Mouse (Mus musculus) heart, adult 2 months (tissue): ENCODE measurements around the gene Dmrt1. TPM values are rescaled to one million over a fixed set of nuclear protein-coding genes. Genes with fewer than 3 reads are reported as not detected.

Experiments used
- DNase-seq, 2 experiments: peaks; one replicate each; pipeline ENCODE4 v3.0.0; 2021
- H3K27ac ChIP-seq: fragments of 200-600 bp; 2 replicates; pipeline ENCODE4 v1.8.1; 2022
- H3K27me3 ChIP-seq: fragments of 200-500 bp; 2 replicates; pipeline ENCODE4 v1.6.1; 2012; ENCODE audit warnings: mild to moderate bottlenecking, low read length, inconsistent platforms, mixed read lengths; ENCODE audit not compliant: control insufficient read depth, insufficient read depth
- H3K36me3 ChIP-seq: fragments of 200-500 bp; 2 replicates; pipeline ENCODE4 v1.6.1; 2012; ENCODE audit warnings: low read length, inconsistent platforms; ENCODE audit not compliant: control insufficient read depth, insufficient read depth
- H3K4me1 ChIP-seq: fragments of 200-500 bp; 2 replicates; pipeline ENCODE4 v1.6.1; 2011; ENCODE audit warnings: low read length; ENCODE audit not compliant: control insufficient read depth, insufficient read depth
- H3K4me3 ChIP-seq: fragments of 200-600 bp; 2 replicates; pipeline ENCODE4 v1.8.1; 2022
- H3K79me2 ChIP-seq: fragments of 200-500 bp; replicated peaks from 2 replicates; pipeline ENCODE4 v1.6.1; 2012; ENCODE audit warnings: mild to moderate bottlenecking, inconsistent platforms, low read length, moderate library complexity, mixed read lengths; ENCODE audit not compliant: control insufficient read depth, insufficient read depth
- H3K9ac ChIP-seq: fragments of 200-500 bp; 2 replicates; pipeline ENCODE4 v1.6.1; 2012; ENCODE audit warnings: low read depth, mild to moderate bottlenecking, control low read depth, inconsistent platforms, low read length, mixed read lengths
- CTCF ChIP-seq: fragments of 200-600 bp; IDR thresholded peaks from 2 replicates; pipeline ENCODE4 v1.8.1; 2022; ENCODE audit warnings: antibody characterized with exemption, mild to moderate bottlenecking, moderate library complexity
- EP300 ChIP-seq: fragments of 200-500 bp; IDR thresholded peaks from 2 replicates; pipeline ENCODE4 v1.6.1; 2011; ENCODE audit warnings: low read depth, low read length, control low read depth; ENCODE audit not compliant: insufficient read depth
- POLR2A ChIP-seq: fragments of 200-500 bp; IDR thresholded peaks from 2 replicates; pipeline ENCODE4 v1.6.1; 2011; ENCODE audit warnings: mild to moderate bottlenecking, low read depth, low read length, control low read depth; ENCODE audit not compliant: insufficient read depth
- WGBS: fragments of 180-500 bp; shearing (Covaris S2); methylation state at CpG from one replicate; pipeline ENCODE4 v1.1.7; 2018; 5-methylcytosine and 5-hydroxymethylcytosine counted together
- intact Hi-C: fragments of 180-260 bp; cut with DNase I; formaldehyde crosslinking; loops from one replicate; pipeline ENCODE4 v1.15.1; 2025
- polyA plus RNA-seq: library from polyadenylated mRNA; depleted of rRNA; stranded (reverse); fragments of >200 nt; gene quantifications from 2 replicates; pipeline ENCODE4 v1.2.3, GENCODE M21; 2012
- total RNA-seq, 2 experiments: library from RNA; stranded (reverse); gene quantifications; 2 replicates each; pipeline ENCODE4 v1.2.3; 2021

Gene Dmrt1
- total and polyA plus RNA-seq, 3 experiments, result not detected

GRCm38 (mm10) chr19:25574981-25575814, 69.8 kb downstream of the Dmrt1 start:
- Histone ChIP-seq H3K27ac (no peak overlapping the region), H3K4me3 (no peak overlapping the region), H3K9ac (no peak overlapping the region), H3K27me3 (peaks cover 3% of the 10 kb centered on the region), H3K79me2 (no peaks in the 10 kb centered on the region), H3K36me3 (no peaks in the 10 kb centered on the region), H3K4me1 (no peaks in the 10 kb centered on the region)
- WGBS, result 4% methylated on average over 17 of the region's 17 CpGs
- TF ChIP-seq POLR2A, result no peak
- no peak for TF ChIP-seq EP300
- no peak for TF ChIP-seq CTCF
- DNase-seq, result no peak
- intact Hi-C loops, result no loop called here

DNA sequence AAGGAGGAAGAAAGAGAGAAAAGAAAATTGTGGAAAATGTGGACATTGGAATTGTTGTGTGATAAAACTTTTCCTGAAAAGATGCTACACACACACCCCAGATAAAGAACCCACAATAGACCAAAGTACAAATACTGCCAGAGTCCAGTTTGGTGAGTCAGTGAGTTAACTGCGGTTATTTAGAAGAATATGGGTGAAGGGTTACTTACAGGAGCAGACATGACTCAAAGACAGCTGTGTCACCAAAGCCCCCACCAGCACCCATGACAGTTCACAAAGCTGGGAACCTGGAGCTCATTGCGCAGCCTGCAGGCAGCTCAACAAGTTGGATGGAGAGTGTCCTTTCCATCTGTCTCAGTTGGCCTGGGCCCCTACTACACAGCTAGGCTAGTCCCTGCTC, 72.9 kb downstream of the Dmrt1 start:
- H3K36me3 ChIP-seq, result no peaks in the 10 kb centered on the region
- no peak overlapping the region for H3K4me3 ChIP-seq
- H3K27me3 ChIP-seq, result peaks cover 1% of the 10 kb centered on the region; the same call in 1 of the 2 replicates
- H3K4me1 ChIP-seq, result no peaks in the 10 kb centered on the region
- no peak for DNase-seq
- WGBS, result 90% methylated on average over 2 of the region's 2 CpGs
- H3K79me2 ChIP-seq, result no peaks in the 10 kb centered on the region
- intact Hi-C loops, result no loop called here
- no peak for TF ChIP-seq CTCF
- TF ChIP-seq EP300, result no peak
- TF ChIP-seq POLR2A, result no peak
- H3K27ac ChIP-seq, result no peak overlapping the region
- H3K9ac ChIP-seq, result no peak overlapping the region

- no peak overlapping the region for H3K27ac ChIP-seq
- H3K79me2 ChIP-seq, result no peaks in the 10 kb centered on the region
- intact Hi-C loops, result no loop called here
- no peak for DNase-seq
- no peak overlapping the region for H3K4me3 ChIP-seq
- H3K9ac ChIP-seq, result no peak overlapping the region
- H3K4me1 ChIP-seq, result no peaks in the 10 kb centered on the region
- 90% methylated on average over 2 of the region's 2 CpGs for WGBS
- no peak for TF ChIP-seq POLR2A
- peak; percentile 16; the same call in 1 of the 2 replicates for TF ChIP-seq CTCF
- H3K27me3 ChIP-seq, result peaks cover 1% of the 10 kb centered on the region; the same call in 1 of the 2 replicates
- no peaks in the 10 kb centered on the region for H3K36me3 ChIP-seq
Measured at GRCm38 (mm10) chr19:25579440-25579839, 74.0 kb downstream of the Dmrt1 start.

DNA sequence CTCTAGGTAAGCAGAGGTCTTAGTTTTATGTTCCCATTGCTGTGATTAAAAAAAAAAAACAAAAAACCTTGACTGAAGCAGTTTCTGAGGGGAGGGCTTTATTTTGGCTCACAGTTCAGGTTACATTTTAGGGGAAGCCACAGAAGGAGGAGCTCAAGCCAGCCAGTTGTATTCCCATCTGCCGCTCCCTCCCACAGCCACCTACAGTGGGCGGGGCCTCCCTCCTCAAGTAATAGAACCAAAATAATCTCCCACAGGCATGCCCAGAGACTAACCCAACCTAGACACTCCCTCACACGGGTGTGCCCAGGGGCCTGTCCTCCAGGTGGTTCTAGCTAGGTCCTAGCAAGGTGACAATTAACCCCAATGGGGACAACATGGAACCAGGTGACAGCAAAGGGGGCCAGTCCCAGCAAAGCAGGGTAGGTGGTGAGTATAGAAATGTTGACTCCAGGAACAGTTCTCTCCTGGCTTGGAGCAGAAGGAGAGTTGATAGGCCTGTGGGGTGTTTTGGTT, 92.4 kb downstream of the Dmrt1 start:
- intact Hi-C loops, result no loop called here
- no peak for DNase-seq
- Histone ChIP-seq H3K79me2 (no peaks in the 10 kb centered on the region), H3K4me1 (no peaks in the 10 kb centered on the region), H3K9ac (no peak overlapping the region), H3K36me3 (no peaks in the 10 kb centered on the region), H3K27ac (no peak overlapping the region), H3K27me3 (peaks cover 9% of the 10 kb centered on the region), H3K4me3 (no peak overlapping the region)
- TF ChIP-seq CTCF, result no peak
- no peak for TF ChIP-seq POLR2A
- no peak for TF ChIP-seq EP300
- WGBS, result 75% methylated on average over 3 of the region's 3 CpGs

- no peak for TF ChIP-seq POLR2A
- no peak for TF ChIP-seq EP300
- no peak for TF ChIP-seq CTCF
- no peaks in the 10 kb centered on the region for H3K79me2 ChIP-seq
- no peak for DNase-seq
- 19% methylated on average over 4 of the region's 4 CpGs for WGBS
- intact Hi-C loops, result no loop called here
- no peak overlapping the region for H3K4me3 ChIP-seq
- no peak overlapping the region for H3K9ac ChIP-seq
- no peaks in the 10 kb centered on the region for H3K4me1 ChIP-seq
- H3K36me3 ChIP-seq, result no peaks in the 10 kb centered on the region
- H3K27ac ChIP-seq, result no peak overlapping the region
- H3K27me3 ChIP-seq, result peaks cover 12% of the 10 kb centered on the region
Measured at GRCm38 (mm10) chr19:25598626-25599025, 93.2 kb downstream of the Dmrt1 start.

DNA sequence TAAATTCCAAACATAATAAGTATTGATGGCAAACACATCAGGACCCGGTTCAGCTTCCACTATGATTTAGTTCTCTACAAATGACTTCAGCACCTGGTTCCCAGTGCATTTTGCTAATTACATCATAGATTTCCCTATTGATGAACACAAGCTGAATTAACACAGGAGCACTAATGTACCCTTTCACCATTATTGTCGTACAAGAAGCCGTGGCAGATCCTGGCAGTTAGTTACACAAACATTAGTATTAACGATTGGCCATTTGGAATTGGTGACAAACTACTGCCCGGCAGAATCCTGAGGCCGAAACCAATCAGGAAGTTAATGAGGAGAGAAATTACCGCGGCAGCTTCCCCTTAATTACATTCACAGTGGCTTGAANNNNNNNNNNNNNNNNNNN, 96.5 kb downstream of the Dmrt1 start:
- DNase-seq, result no peak
- Histone ChIP-seq H3K9ac (no peak overlapping the region), H3K27ac (no peak overlapping the region), H3K27me3 (peaks cover 28% of the 10 kb centered on the region), H3K4me1 (no peaks in the 10 kb centered on the region), H3K4me3 (no peak overlapping the region), H3K36me3 (no peaks in the 10 kb centered on the region), H3K79me2 (no peaks in the 10 kb centered on the region)
- intact Hi-C loops, result no loop called here
- WGBS, result 21% methylated on average over 8 of the region's 8 CpGs
- TF ChIP-seq POLR2A (no peak), CTCF (no peak), EP300 (no peak)
